Mouse (Mus musculus) splenic B cell, adult 2 months (primary cell): ENCODE data around the gene Zfp467.
A peak's percentile ranks its signal among the peaks of the same experiment; 100 is the strongest.

ENCODE experiments used
- DNase-seq: peaks from one replicate; pipeline ENCODE4 v3.0.0-alpha.2; 2011; ENCODE audit warnings: low read depth, low spot score
- H3K27me3 ChIP-seq: 2 replicates; pipeline ENCODE4 v1.6.1; 2012; ENCODE audit warnings: mild to moderate bottlenecking, low read length, moderate library complexity, mixed read lengths; ENCODE audit not compliant: control insufficient read depth, poor library complexity, insufficient read depth, severe bottlenecking
- H3K36me3 ChIP-seq: 2 replicates; pipeline ENCODE4 v1.6.1; 2012; ENCODE audit warnings: mild to moderate bottlenecking, low read length, moderate library complexity, mixed read lengths; ENCODE audit not compliant: control insufficient read depth, poor library complexity, insufficient read depth, severe bottlenecking

Zfp467 gene

GRCm38 (mm10) chr6:48447929-48448328 lies 2.3 kb upstream of the Zfp467 start, which contains the start of gene Sspo:
Gene Sspo, plus strand, starts transcription at chr6:48448229.
- no peaks in the 10 kb centered on the region for H3K36me3 ChIP-seq
- no peak for DNase-seq
- no peaks in the 10 kb centered on the region for H3K27me3 ChIP-seq

GRCm38 (mm10) chr6:48446896-48447295 lies 1.3 kb upstream of the Zfp467 start:
- DNase-seq, result no peak
- Histone ChIP-seq H3K36me3 (no peaks in the 10 kb centered on the region), H3K27me3 (no peaks in the 10 kb centered on the region)

- Histone ChIP-seq H3K27me3 (no peaks in the 10 kb centered on the region), H3K36me3 (no peaks in the 10 kb centered on the region)
- DNase-seq, result no peak
Observed at GRCm38 (mm10) chr6:48446256-48446655, 631 bp upstream of the Zfp467 start.

GRCm38 (mm10) chr6:48444310-48445180 lies 1.1 kb downstream of the Zfp467 start:
- no peaks in the 10 kb centered on the region for H3K27me3 ChIP-seq
- DNase-seq, result no peak

GRCm38 (mm10) chr6:48443592-48444309 lies 1.9 kb downstream of the Zfp467 start:
- DNase-seq, result peak; percentile 91
- Histone ChIP-seq H3K27me3 (no peaks in the 10 kb centered on the region), H3K36me3 (no peaks in the 10 kb centered on the region)

More at GRCm38 (mm10) chr6:48444310-48445180, 1.1 kb downstream of the Zfp467 start:
- H3K36me3 ChIP-seq, result no peaks in the 10 kb centered on the region

- H3K36me3 ChIP-seq, result 0 out of 2 replicates have a peak, but pooled peaks cover 4% of the 10 kb centered on the region
- no peaks in the 10 kb centered on the region for H3K27me3 ChIP-seq
- peak; percentile 12 for DNase-seq
Observed at GRCm38 (mm10) chr6:48440306-48441014, 5.2 kb downstream of the Zfp467 start.

GRCm38 (mm10) chr6:48439654-48440053 lies 6.0 kb downstream of the Zfp467 start:
- H3K27me3 ChIP-seq, result no peaks in the 10 kb centered on the region
- no peak for DNase-seq
- 0 out of 2 replicates have a peak, but pooled peaks cover 4% of the 10 kb centered on the region for H3K36me3 ChIP-seq

- DNase-seq, result no peak
- H3K27me3 ChIP-seq, result no peaks in the 10 kb centered on the region
- H3K36me3 ChIP-seq, result 0 out of 2 replicates have a peak, but pooled peaks cover 4% of the 10 kb centered on the region
Observed at GRCm38 (mm10) chr6:48438475-48439125, 7.0 kb downstream of the Zfp467 start.

- 0 out of 2 replicates have a peak, but pooled peaks cover 4% of the 10 kb centered on the region for H3K36me3 ChIP-seq
- DNase-seq, result no peak
- no peaks in the 10 kb centered on the region for H3K27me3 ChIP-seq
Observed at GRCm38 (mm10) chr6:48437679-48438376, 7.8 kb downstream of the Zfp467 start.

GRCm38 (mm10) chr6:48435706-48436349 lies 9.8 kb downstream of the Zfp467 start:
- Histone ChIP-seq H3K36me3 (0 out of 2 replicates have a peak, but pooled peaks cover 4% of the 10 kb centered on the region), H3K27me3 (no peaks in the 10 kb centered on the region)
- DNase-seq, result no peak

GRCm38 (mm10) chr6:48435111-48435510 lies 10.5 kb downstream of the Zfp467 start:
- DNase-seq, result no peak
- H3K27me3 ChIP-seq, result no peaks in the 10 kb centered on the region
- 0 out of 2 replicates have a peak, but pooled peaks cover 4% of the 10 kb centered on the region for H3K36me3 ChIP-seq

GRCm38 (mm10) chr6:48434651-48435050 lies 11.0 kb downstream of the Zfp467 start:
- Histone ChIP-seq H3K27me3 (no peaks in the 10 kb centered on the region), H3K36me3 (0 out of 2 replicates have a peak, but pooled peaks cover 4% of the 10 kb centered on the region)
- no peak for DNase-seq
